Mouse (Mus musculus) brain, adult 2 months (tissue): ENCODE data around the gene D930020B18Rik.
A peak's percentile ranks its signal among the peaks of the same experiment; 100 is the strongest.

Experiments used
- DNase-seq: peaks from one replicate; pipeline ENCODE4 v3.0.0; 2011; ENCODE audit warnings: low read depth, low spot score

The D930020B18Rik gene

DNA sequence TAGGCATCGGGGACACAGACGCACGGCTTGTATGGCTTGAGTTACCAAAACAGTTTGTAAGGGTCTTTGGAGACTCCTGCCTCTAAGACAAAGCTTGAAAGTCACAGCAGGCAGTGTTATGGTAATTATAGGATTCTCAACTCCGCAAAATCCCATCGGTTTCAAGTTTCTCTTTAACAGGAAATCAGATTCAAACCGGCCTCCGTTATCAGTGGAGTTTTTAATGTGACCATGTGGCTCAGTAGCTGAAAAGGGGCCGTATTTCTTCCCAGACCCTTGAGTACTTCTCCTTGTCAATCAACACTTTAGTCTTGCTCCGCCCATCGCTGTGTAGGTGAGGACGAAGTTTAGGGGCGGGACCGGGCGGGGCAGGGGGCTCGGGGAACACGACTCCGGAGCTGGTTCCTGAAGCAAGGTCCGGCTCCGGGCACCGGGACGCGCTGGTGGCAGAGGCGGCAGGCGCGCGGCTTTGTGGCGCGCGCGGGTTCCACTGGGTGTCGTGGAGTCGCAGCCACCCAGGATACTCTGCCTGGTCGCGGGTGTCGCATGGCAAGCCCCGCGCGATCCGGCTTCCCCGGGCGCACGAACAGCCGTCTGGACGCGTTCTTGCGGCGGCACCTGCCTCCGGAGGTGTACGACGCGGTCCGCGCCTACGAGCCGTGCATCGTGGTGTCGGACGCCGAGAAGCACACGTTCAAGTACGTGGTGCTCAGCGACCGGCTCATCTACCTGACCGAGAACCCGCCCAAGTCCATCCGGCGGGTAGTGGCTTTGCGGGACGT is at the start of gene D930020B18Rik:
Gene D930020B18Rik (plus strand): TSS at position 317 of the 782 bp plus-strand sequence.
- DNase-seq = peak; percentile 23

GRCm38 (mm10) chr10:121596580-121596979 is 44.8 kb upstream of the D930020B18Rik start:
- peak; percentile 55 for DNase-seq

- no peak for DNase-seq
These were observed 40.1 kb upstream of the D930020B18Rik start for GRCm38 (mm10) chr10:121601272-121601671.

DNA sequence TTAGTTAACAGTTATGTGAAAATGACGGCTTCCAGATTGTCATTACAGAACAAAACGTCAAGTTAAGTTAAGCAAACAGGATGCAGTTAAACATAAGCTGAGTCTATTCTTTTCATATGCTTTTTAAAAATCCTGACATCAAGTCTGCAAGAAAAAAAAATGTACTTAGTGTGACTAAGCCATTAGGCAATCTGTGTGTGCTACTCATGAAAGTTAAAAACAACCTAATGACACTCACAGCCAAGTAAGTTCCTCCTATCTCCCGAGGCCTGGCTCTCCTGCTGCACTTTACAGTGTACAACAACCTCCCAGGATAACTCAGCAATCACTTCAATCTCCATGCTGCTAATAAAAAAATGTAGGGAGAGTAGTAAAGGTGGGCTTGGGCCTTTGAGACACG is 37.8 kb upstream of the D930020B18Rik start:
- DNase-seq = no peak

DNA sequence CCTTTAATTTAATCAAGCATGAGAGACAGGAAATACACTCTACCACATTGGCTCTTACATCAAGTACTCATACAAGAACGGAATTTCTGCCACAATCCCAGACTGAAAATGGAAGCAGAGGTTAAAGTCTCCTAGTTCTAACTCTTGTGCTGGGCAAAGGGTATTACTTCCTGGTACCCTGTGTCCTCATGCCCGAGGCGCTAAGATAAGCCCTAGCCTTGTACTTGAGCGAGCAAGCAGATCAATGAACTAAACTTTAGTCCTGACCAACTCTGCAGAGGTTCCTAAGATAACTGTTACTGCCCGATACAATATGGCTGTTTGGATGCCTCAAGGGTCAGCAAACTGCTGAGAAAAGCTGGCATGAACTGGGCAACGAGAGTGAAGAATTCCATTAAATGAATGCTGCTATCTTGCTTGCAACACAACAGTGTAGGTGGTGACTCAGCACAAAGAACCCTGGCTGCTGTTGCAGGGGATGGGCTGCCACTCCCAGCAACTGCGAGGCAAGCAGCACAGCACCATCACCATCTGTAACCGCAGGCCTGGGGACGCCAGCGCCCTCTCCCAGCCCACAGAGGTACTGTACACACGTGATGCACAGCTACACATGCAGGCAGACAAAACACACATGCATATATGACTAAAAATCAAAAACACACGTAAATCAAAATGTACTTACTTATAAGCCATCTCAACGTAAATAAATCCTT is 36.6 kb upstream of the D930020B18Rik start:
- DNase-seq = no peak

GRCm38 (mm10) chr10:121608177-121608576 is 33.2 kb upstream of the D930020B18Rik start:
- no peak for DNase-seq

DNA sequence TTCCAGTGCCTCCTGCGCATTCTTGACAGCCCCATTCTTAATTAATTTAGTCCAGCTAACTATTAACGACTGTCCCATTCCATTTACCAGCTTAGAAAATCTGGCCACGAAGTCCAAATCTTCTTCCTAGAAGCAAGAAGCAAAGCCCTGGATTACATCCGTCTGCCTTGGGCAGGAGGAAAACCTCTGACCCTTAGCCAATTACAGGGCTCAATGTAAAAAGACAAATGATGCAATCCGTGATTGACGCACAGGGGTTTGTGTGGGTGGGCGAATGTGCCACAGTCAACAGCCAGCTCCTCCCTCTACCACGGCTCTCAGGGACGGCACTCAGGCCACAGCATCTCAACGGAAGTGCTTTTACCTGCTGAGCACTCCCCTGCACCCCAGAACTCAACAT is 29.8 kb upstream of the D930020B18Rik start:
- DNase-seq = no peak

- no peak for DNase-seq
These were observed 28.9 kb upstream of the D930020B18Rik start for GRCm38 (mm10) chr10:121612448-121612847.

DNA sequence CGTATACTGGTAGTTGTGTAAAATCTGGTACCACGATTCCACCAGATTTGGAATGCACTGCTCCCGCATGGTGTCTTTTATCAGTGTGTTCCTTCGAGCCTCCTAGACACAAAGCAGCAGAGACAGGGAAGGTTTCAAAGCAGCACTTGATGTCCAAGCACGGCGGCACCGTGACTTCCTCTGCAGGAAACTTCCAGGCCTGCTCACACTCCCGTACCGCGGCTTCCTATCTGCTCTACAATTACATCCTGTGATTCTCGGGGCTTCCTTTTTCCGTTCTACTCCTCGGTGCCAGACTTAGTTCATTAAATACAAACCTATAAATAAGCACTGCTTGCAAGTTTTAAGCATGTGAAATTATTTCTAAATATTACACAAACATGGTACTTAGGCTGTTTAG is 27.8 kb upstream of the D930020B18Rik start:
- peak; percentile 20 for DNase-seq

DNA sequence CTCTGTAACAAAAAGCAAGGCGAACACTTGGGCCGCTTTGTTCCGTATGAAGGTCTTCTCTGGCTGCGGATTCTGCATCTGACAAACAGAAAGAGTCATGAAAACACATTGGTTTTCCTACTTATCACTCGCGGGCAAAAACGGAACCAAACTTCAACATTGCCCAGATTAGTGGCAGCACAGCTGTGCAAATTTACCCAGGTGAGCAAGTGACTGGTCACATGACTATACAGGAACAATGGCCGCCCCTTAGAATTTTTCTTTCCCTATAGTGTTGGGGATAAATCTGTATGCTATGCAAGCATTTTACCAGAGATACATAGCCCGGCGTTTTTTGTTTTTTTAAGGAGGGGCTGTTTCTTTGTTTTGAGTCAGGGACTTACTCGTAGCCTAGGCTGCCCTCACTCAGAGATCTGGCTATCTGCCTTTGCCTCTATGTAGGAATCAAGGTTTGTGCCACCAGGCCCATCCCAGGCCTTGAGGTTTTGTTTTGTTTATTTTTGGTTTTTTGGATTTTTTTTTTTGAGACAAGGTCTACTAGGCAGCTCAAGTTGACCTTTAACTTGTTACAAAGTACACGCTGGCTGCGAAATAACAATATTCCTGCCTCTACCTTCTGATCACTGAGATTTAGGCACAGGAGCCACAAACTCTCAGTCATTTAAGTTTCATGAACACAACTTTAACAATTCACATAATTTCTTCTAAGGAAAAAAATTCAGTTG is 26.1 kb upstream of the D930020B18Rik start:
- no peak for DNase-seq

DNA sequence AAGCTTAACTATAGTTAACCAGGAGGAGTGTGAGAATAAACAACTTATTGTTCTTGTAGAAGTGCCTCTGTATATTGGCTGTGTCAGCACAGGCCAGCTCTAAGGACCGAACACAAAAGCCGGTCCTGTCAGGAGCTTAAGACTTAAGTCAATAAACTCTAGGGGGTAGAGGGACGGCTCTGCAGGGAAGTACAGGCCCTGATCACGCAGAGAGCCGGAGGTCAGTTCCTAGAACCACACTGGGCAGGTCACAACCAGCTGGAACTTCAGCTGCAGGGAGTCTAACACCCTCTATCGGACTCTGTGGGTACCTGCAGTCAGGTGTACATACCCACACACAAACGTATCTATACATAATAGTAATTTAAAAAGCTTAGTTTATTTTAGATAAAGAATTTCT is 25.5 kb upstream of the D930020B18Rik start:
- DNase-seq = no peak

- DNase-seq = no peak
These were observed 19.0 kb upstream of the D930020B18Rik start for GRCm38 (mm10) chr10:121622431-121622830.

- no peak for DNase-seq
These were observed 17.7 kb upstream of the D930020B18Rik start for GRCm38 (mm10) chr10:121623670-121624069.

DNA sequence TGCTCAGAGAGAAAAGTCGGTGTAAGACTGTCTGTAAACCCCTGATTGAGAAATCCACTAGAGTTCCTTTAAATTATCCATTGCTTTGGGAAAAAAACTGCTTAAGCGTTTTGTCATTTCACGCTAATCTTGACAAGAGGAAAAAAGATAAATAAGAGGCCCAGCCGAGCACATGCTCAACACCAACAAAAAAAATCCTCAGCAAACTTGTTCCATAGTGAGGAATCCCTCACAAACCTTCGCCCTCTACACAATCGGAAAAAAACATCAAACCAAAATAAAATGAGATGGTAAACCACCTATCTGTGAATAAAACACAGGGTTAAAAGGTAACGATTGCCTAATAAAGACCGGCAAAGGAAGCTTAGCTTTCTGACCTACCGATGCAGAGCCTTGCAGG is 16.4 kb upstream of the D930020B18Rik start:
- DNase-seq = no peak

- DNase-seq = peak; percentile 38
These were observed 15.8 kb upstream of the D930020B18Rik start for GRCm38 (mm10) chr10:121625407-121626185.

DNA sequence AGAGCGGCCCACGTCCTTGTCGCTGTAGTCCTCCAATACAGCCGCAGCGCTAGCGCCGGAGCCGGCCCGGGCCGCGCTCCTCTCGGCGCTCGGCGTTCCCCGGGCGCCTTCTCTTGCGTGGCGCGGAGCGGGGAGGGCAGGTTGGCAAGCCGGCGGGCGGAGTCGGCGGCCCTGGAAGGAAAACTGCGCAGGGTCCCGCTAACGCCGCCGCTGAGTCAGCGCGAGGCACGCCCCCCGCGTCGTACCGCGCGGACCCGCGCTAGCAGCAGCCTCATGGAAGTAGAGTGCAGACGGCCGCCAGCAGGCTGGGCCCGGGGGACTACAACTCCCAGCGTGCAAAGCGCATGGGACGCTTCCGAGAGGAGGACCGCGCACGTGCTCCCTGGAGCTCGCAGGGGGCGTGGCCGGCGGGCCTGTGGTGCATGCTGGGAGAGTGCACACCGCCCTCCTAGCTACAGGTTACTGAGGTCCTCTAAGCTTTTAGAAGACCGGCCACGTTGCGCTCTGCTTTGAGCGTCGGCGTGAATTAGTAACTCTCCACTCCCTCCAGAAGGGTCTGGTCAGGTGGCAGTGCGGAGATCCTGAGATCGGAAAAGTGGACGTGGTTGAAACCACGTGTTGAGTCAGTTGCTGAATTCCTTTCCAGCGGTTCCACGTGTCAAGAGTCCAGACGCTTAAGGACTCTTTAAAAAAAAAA is 15.1 kb upstream of the D930020B18Rik start, which contains the start of gene Xpot:
Gene Xpot (minus strand): TSS at position 147 of the 697 bp plus-strand sequence.
- DNase-seq = peak; percentile 99

DNA sequence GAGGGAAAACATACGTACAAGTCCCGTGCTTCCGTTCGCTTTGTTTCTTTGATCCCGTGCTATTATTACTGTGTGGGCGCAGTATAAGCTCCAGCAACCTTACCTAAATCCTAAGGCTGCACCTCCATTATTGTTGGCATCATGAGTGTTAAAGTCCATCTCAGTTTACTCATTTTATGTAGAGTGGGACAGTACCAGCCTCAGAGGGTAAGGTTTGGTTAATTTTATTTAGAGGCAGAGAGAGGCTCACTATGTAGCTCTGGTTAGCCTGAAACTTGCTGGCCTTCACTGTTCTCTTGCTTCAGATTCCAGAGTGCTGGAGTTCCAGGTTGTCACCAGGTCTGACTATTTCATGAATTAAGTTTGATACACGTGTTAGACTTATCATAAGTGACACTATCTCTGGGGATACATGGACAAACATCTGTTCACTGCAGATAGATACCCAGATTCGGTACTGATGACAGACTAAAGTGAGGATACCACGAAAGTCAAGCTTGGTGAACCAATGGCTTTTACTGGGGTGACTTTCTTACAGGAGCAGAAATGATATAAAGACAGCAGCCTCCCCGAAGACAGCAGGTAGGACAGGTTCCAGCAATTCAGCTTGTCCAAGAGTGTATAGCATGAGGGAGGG is 14.1 kb upstream of the D930020B18Rik start:
- no peak for DNase-seq

GRCm38 (mm10) chr10:121628561-121629040 is 12.8 kb upstream of the D930020B18Rik start:
- no peak for DNase-seq

- DNase-seq = no peak
These were observed 7.2 kb upstream of the D930020B18Rik start for GRCm38 (mm10) chr10:121634159-121634558.

- no peak for DNase-seq
These were observed 5.1 kb upstream of the D930020B18Rik start for GRCm38 (mm10) chr10:121636276-121636675.
